Mouse (Mus musculus): ENCODE results near the gene Sar1b. TPM values are rescaled to one million over a fixed set of nuclear protein-coding genes. Genes with fewer than 3 reads are reported as not detected.
A peak's percentile ranks its signal among the peaks of the same experiment; 100 is the strongest.
"Not testable (repeated sequence)": the region's sequence is repeated elsewhere in the genome, so short reads cannot be mapped to it uniquely, and the experiment has no call there.

The Sar1b gene
- polyA plus RNA-seq, 1 experiment: 24.9 TPM

DNA sequence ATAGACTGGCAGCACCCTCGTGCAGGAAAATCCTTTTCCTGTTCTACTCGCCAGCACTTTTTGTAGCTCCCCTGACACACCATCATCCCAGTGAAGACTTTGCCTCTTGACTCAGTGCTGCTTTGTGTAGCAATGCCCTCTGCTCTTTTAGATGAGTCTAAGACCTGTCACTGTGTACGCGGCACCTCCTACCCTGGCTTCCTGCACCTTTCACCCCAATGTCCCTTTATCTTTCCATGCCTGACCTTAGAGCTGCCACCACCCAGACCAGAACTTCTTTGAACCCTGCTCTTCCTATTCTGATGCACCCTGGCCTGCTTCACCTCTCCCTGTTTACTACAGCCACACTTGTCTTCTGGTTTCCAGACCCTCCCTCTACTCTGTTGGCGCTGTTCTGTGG lies 4.8 kb downstream of the Sar1b start:
- TF ChIP-seq CTCF (IDR thresholded peaks at IDR 0.05; ENCODE audit: insufficient read depth, low read length) (no peak), POLR2A (IDR thresholded peaks at IDR 0.05; ENCODE audit: borderline replicate concordance, extremely low read depth, low read depth, low read length) (no peak)
- Histone ChIP-seq H3K4me1 (ENCODE audit: control insufficient read depth, insufficient read depth, low read length) (peaks cover 7% of the 10 kb centered on the region), H3K4me3 (replicated peaks; ENCODE audit: extremely low read depth, low read depth, low read length) (no peak overlapping the region)
- WGBS: 52% methylated on average over 5 of the region's 5 CpGs
- no peak for DNase-seq

DNA sequence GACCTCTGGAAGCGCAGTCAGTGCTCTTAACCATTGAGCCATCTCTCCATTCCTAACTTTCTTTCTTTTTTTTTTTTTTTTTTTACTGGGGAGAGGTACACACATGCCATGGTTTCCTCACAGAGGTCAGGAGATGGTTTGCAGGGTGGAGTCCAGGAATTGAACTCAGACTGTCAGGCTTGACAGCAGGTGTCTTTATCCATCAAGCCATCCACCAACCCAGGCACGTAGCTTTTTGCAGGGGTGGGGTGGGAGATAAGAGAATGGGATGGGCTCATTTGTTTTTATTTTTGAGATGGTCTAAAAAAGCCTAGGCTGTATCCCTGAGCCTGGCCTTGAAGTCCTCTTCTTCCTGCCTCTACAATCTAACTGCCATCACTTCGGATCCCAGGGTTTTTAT lies 12.0 kb downstream of the Sar1b start:
- H3K4me3 ChIP-seq (replicated peaks; ENCODE audit: extremely low read depth, low read depth, low read length): no peak overlapping the region
- TF ChIP-seq POLR2A (IDR thresholded peaks at IDR 0.05; ENCODE audit: borderline replicate concordance, extremely low read depth, low read depth, low read length): no peak
- no peak for TF ChIP-seq CTCF (IDR thresholded peaks at IDR 0.05; ENCODE audit: insufficient read depth, low read length)
- no peak for DNase-seq
- 85% methylated on average over 3 of the region's 3 CpGs for WGBS
- H3K4me1 ChIP-seq (ENCODE audit: control insufficient read depth, insufficient read depth, low read length): peaks cover 3% of the 10 kb centered on the region; the same call in 1 of the 2 replicates

DNA sequence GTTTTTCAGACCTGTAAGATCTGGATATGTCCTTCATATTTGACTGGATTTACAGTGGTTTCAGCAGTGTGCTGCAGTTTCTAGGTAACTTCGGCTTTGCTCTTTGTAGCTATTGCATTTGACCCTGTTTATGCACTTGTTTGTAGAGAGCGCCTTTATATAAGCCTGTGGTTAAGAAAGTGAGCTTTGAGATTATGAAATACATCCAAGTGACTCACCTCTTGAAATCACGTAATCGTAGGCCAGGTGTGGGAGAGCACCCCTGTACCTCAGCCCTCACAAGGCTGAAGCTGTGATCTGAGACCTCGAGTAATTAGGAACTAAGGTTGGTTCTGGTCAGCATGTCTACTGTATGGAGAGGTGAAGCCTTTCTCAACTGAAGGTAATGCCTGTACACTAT lies 14.0 kb downstream of the Sar1b start:
- Histone ChIP-seq H3K4me1 (ENCODE audit: control insufficient read depth, insufficient read depth, low read length) (peaks cover 3% of the 10 kb centered on the region; the same call in 1 of the 2 replicates), H3K4me3 (replicated peaks; ENCODE audit: extremely low read depth, low read depth, low read length) (no peak overlapping the region)
- DNase-seq: no peak
- TF ChIP-seq CTCF (IDR thresholded peaks at IDR 0.05; ENCODE audit: insufficient read depth, low read length): no peak
- TF ChIP-seq POLR2A (IDR thresholded peaks at IDR 0.05; ENCODE audit: borderline replicate concordance, extremely low read depth, low read depth, low read length): no peak
- 67% methylated on average over 5 of the region's 5 CpGs for WGBS

- Histone ChIP-seq H3K4me3 (replicated peaks; ENCODE audit: extremely low read depth, low read depth, low read length) (no peak overlapping the region), H3K4me1 (ENCODE audit: control insufficient read depth, insufficient read depth, low read length) (peaks cover 3% of the 10 kb centered on the region; the same call in 1 of the 2 replicates)
- TF ChIP-seq CTCF (IDR thresholded peaks at IDR 0.05; ENCODE audit: insufficient read depth, low read length): no peak
- no peak for TF ChIP-seq POLR2A (IDR thresholded peaks at IDR 0.05; ENCODE audit: borderline replicate concordance, extremely low read depth, low read depth, low read length)
- WGBS: 70% methylated on average over 9 of the region's 9 CpGs
- DNase-seq: no peak
These were observed 17.3 kb downstream of the Sar1b start for GRCm38 (mm10) chr11:51780773-51781267.

DNA sequence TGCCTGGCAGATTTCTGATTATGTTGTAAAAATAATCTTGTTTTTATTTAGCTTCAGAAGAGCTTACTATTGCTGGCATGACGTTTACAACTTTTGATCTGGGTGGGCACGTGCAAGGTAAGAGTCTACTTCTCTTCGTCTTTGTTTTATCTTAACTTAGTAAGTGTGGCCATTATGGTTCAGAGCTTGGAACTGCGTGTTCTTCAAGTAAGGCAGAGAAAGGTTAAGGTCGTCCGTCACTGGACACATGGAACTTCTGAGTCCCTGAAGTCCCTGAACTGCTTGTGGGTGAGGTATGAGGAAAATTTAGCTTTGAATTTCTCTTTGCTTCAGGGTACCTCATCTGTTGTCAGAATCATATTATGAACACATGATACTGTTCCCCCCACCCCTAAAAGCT lies 19.2 kb downstream of the Sar1b start:
- WGBS: 92% methylated on average over 6 of the region's 6 CpGs
- DNase-seq: no peak
- TF ChIP-seq CTCF (IDR thresholded peaks at IDR 0.05; ENCODE audit: insufficient read depth, low read length): no peak
- TF ChIP-seq POLR2A (IDR thresholded peaks at IDR 0.05; ENCODE audit: borderline replicate concordance, extremely low read depth, low read depth, low read length): no peak
- Histone ChIP-seq H3K4me1 (ENCODE audit: control insufficient read depth, insufficient read depth, low read length) (no peaks in the 10 kb centered on the region), H3K4me3 (replicated peaks; ENCODE audit: extremely low read depth, low read depth, low read length) (no peak overlapping the region)

DNA sequence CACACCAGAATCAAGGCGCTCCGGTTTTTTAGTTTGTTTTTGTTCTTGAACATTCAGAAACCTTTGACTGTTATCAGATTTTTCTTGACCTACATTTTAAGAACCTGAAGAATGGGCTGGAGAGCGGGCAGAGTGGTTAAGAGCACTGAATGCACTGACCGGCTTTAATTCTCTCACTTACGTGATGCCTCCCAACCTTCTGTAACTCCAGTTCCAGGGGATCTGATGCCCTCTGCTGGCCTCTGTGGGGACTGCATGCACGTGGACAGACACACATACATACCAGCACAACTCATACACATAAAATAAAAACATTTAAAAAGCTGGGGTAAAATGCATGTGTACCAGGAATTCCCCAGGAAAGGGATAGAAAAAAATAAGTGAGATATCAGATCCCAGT lies 22.4 kb downstream of the Sar1b start:
- no peak overlapping the region for H3K4me3 ChIP-seq (replicated peaks; ENCODE audit: extremely low read depth, low read depth, low read length)
- no peaks in the 10 kb centered on the region for H3K4me1 ChIP-seq (ENCODE audit: control insufficient read depth, insufficient read depth, low read length)
- DNase-seq: peak; percentile 81
- 77% methylated on average over 6 of the region's 6 CpGs for WGBS
- TF ChIP-seq POLR2A (IDR thresholded peaks at IDR 0.05; ENCODE audit: borderline replicate concordance, extremely low read depth, low read depth, low read length): no peak
- TF ChIP-seq CTCF (IDR thresholded peaks at IDR 0.05; ENCODE audit: insufficient read depth, low read length): peak; percentile 78

- WGBS: 82% methylated on average over 4 of the region's 4 CpGs
- not testable (repeated sequence) for DNase-seq; H3K4me1 ChIP-seq (ENCODE audit: control insufficient read depth, insufficient read depth, low read length); H3K4me3 ChIP-seq (replicated peaks; ENCODE audit: extremely low read depth, low read depth, low read length)
These were observed 26.2 kb downstream of the Sar1b start for GRCm38 (mm10) chr11:51789735-51790134.

- DNase-seq: no peak
- 97% methylated on average over 7 of the region's 7 CpGs for WGBS
- Histone ChIP-seq H3K4me3 (replicated peaks; ENCODE audit: extremely low read depth, low read depth, low read length) (no peak overlapping the region), H3K4me1 (ENCODE audit: control insufficient read depth, insufficient read depth, low read length) (no peaks in the 10 kb centered on the region)
- TF ChIP-seq POLR2A (IDR thresholded peaks at IDR 0.05; ENCODE audit: borderline replicate concordance, extremely low read depth, low read depth, low read length) (no peak), CTCF (IDR thresholded peaks at IDR 0.05; ENCODE audit: insufficient read depth, low read length) (no peak)
These were observed 27.2 kb downstream of the Sar1b start for GRCm38 (mm10) chr11:51790662-51791061.

DNA sequence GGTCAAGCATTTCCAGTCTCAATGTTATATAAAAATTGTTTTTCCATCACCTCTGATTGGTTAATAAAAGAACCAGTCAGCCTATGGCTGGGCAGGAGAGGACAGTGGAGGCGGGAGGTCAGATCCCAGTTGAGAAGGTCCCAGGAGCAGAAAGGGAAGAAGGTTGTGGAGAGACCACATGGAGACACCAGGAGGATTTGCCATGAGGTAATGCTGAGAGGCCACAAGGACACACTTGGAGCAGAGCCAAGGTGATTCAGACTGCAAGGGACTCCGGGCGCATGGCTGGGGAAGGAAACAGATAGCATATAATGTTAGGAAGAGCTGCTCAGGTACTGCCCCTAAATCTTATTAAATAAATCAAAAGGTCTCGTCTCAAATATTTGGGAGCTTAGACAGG lies 32.8 kb downstream of the Sar1b start:
- WGBS: 42% methylated on average over 4 of the region's 4 CpGs
- Histone ChIP-seq H3K4me1 (ENCODE audit: control insufficient read depth, insufficient read depth, low read length) (0 out of 2 replicates have a peak, but pooled peaks cover 2% of the 10 kb centered on the region), H3K4me3 (replicated peaks; ENCODE audit: extremely low read depth, low read depth, low read length) (no peak overlapping the region)
- no peak for TF ChIP-seq POLR2A (IDR thresholded peaks at IDR 0.05; ENCODE audit: borderline replicate concordance, extremely low read depth, low read depth, low read length)
- no peak for TF ChIP-seq CTCF (IDR thresholded peaks at IDR 0.05; ENCODE audit: insufficient read depth, low read length)
- DNase-seq: no peak

DNA sequence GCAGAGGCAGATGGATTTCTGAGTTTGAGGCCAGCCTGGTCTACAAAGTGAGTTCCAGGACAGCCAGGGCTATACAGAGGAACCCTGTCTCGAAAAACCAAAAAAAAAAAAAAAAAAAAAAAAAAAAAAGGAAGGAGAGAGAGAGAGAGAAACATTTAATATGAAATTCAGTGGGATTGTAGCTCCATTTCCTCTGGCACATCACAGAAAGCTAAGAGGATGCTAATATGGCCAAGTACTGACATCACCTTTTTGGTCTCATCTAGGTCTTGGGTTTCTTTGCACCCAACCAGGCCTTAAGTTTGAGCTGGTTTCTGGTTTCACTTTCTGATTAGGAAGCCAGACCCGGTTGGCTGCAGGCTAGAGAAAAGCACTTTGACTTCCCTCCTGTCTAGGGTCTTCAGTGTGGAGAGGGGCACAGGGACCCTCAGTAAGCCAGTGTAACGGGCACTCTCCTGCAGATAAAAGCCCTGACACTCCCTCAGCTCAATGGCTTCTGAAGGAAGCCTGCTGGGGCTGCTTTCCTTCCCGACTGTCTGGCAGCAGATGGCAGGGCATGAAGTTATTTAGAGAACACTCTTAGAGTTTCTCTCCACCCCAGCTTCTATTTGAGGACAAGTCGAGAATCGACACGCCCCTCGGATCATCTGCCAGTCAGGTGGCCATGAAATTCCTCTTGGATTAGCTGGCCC lies 37.3 kb downstream of the Sar1b start:
- TF ChIP-seq CTCF (IDR thresholded peaks at IDR 0.05; ENCODE audit: insufficient read depth, low read length) (no peak), POLR2A (IDR thresholded peaks at IDR 0.05; ENCODE audit: borderline replicate concordance, extremely low read depth, low read depth, low read length) (no peak)
- WGBS: 25% methylated on average over 7 of the region's 8 CpGs
- no peak overlapping the region for H3K4me3 ChIP-seq (replicated peaks; ENCODE audit: extremely low read depth, low read depth, low read length)

More for the DNA sequence above, 37.3 kb downstream of the Sar1b start:
- no peak for DNase-seq
- H3K4me1 ChIP-seq (ENCODE audit: control insufficient read depth, insufficient read depth, low read length): 0 out of 2 replicates have a peak, but pooled peaks cover 2% of the 10 kb centered on the region

Data from lung, adult 2 months (tissue).